Mouse (Mus musculus) lung, postnatal 0 days (tissue): ENCODE data around the gene Olfr691.

Source experiments
- CTCF ChIP-seq: IDR thresholded peaks from 2 replicates; pipeline ENCODE4 v1.5.1; 2016; ENCODE audit warnings: antibody characterized with exemption, mild to moderate bottlenecking
- EP300 ChIP-seq: IDR thresholded peaks from 2 replicates; pipeline ENCODE4 v1.6.1; 2016; ENCODE audit warnings: antibody characterized with exemption, mild to moderate bottlenecking, control low read depth

- no peak for TF ChIP-seq EP300
- TF ChIP-seq CTCF: no peak
These were observed 52.0 kb downstream of the Olfr691 start for GRCm38 (mm10) chr7:105290051-105290450.
